Mouse (Mus musculus) cerebellum, postnatal 14 days (tissue): Measurements from ENCODE around the gene Akr1d1.
A peak's percentile ranks its signal among the peaks of the same experiment; 100 is the strongest.

Experiments used
- DNase-seq, 2 experiments: peaks; one replicate each; pipeline ENCODE4 v3.0.0; 2021; ENCODE audit warnings: mixed read lengths in 2 of 2

The Akr1d1 gene

DNA sequence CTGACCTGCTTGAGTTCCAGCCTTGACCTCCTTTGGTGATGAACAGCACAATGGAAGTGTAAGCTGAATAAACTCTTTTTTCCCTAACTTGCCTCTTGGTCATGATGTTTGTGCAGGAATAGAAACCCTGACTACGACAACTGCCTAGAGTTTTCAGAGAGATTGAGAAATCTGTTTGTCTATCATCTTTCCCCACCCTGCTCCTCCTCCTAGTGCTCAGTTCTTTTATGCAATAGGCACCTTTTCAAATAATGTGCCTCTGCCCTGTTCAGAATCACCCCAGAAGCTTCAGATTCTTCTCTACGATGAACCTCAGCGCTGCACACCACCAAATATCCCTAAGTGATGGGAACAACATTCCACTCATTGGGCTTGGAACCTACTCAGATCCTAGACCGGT, at the start of gene Akr1d1:
Gene Akr1d1, plus strand, starts transcription at position 234 of the 400 bp plus-strand sequence.
- DNase-seq = no peak

DNA sequence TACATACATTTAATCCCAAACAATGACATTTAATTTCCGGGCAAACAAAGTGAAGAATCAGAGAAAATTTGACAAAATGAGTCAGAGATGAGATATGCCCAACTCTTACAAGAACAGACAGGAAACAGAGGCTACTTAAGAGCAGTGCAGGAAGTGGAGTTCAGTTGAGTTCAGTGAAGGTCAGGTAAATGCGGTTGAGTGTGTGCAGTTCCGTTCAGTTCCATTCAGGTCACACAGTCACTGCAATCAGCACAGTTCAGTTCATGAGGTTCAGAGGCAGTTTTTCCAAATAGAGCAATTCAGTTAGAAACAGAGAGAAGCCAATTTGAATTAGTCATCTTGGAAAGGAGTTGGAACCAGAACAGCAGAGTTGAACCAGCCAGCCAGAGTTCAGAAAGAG, 48.8 kb upstream of the Akr1d1 start:
- no peak for DNase-seq

DNA sequence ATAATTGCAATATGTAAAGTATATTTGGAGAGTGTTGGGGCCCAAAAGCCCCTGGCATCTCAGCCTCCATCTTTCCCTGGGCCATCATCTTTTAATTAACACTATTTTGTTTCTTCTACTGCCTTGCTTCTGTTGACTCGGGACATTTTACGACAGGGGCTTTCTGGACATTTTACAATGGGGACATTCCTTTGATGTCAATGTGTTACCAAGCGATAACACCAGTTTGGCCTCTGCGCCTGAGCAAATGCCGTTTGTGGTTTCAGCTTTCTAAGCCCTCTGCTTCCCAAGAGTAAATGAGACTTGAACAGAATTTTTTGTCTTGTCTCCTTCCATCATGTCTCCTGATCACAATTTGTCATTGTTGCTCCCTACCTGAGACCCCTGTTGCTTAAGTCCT, 46.7 kb upstream of the Akr1d1 start:
- no peak for DNase-seq

DNA sequence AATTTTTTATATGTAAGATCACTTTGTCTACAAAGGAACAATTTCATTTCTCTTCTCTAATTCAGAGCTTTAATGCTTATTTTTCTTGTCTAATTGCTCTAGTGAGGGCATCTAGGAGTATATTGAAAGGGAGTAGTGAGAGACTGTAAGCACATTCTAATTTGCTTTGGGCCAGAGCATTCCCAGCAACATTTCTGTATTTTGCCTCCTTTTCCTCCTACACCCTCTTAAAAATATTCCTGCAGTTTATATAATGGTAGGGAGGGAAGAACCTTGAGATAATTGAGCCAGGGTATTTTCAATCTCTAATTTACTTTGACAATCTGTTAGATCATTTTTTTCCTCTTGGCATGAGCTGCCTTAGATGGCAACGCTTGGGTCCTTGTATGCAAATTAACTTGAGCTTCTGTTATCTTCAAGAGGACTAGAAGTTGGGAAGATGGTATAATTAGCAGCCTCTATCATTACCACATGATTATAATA, 45.3 kb upstream of the Akr1d1 start:
- DNase-seq = no peak

DNA sequence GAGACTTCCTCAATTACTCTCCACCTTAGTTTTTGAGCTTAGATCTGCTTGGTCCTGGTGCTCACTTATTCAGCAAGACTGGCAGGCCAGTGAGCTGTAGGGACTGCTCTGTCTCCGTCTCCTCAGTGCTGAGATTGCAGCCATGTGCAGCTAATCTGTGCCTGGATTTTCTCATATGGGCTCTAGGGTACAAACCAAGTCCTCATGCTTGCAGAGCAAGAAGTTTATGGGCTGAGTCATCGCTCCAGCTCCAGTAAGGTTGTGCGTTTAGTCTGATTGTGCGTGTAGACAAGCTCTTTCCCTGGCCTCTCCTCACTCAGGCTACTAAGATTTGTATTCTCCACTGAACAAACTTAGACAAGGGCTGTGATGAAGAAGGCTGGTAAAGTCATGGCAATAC, 43.5 kb upstream of the Akr1d1 start:
- no peak for DNase-seq

DNA sequence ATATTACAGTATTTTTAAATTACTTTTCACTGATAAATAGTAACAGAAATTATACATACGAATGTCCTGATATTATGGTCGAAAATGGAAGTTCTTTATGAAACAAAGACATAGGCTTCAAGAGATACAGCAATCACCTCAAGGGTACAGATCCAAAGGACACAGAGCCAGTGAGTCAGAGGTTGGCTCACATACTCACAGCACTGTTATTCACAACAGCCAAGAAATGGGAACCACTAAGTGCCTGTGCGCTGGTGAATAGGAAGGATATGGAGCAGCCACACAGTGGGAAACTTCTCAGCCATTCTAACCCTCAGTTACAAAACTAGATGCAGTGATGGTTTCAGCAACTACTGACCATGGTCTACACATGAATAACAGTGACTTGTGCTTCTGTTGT, 37.7 kb upstream of the Akr1d1 start:
- no peak for DNase-seq

DNA sequence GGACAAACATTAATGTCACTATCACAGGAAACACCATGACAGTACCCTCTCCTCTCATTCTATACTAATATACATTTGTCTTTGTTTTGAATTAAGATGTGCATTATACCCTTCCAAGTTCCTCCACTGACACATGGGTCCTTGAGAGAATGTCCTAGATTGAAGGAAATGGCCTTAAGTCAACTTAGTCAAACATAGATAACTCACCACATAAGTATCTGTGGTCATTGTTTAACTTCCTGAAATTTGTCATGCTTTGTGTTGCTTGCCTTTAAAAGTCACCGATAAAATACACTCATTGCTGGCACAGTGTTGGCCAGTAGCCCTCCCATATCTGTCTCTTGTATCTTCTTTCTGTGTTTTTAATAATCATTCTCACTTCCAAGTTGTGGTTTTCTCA, 35.0 kb upstream of the Akr1d1 start:
- no peak for DNase-seq

DNA sequence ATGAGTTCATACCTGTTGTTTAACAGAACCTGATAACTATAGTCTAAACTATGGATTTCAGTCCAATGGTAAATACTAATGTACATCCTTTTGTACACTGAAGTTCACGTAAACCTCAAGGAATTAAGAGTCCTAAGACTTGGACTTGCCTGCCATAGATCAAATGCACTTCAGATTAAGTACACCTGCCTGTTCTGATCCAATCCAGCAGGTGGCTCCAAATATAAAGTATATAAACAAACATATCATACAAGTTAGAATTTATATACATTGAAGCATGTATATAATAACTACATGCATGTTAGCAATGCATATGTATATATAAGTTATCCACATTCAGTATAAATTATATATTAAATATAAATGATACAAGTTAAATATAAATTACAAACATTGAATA, 33.1 kb upstream of the Akr1d1 start:
- no peak for DNase-seq

DNA sequence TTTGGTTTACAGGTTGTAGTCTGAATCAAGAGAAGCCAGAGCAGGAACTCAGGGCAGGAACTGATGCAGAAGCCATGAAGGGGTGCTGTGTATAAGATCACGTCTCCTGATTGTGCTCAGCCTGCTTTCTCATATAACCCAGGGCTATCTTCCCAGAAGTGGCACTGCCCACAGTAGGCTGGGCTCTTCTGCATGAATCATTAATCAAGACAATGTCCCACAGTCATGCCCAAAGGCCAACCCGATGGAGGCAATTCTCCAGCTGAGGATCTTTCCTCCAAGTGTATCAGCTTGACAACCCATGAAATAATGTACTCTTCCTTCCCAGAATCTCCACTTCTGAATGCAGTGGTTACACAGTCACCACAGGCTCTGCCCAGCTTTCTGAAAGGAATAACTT, 24.4 kb upstream of the Akr1d1 start:
- DNase-seq = no peak

DNA sequence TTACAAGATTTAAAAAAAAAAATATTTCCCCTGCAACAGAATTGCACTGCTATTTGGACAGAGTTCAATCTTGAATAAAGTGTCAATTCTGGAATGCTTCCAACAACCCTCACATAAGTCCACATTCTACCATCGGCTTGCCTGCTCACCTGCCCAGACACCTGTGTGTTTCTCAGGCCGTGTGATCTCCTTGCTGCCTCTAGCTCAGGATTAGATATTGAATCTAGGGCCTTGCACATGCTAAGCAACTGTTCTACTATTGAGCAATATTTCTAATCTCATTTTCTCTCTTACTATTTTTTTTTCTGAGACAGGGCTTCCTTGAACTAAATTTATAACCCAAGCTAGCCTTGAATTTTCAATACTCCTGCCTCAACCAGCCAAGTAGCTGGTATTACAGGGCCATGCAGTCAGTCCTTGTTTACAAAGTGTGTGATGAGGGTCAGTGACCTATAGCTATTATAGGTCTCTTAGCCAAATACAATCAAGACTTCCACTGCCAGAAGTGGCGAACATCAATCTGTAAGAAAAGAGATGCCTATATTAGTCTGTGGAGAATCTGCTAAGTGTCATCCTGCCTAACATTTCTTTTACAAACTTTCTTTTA, 23.0 kb upstream of the Akr1d1 start:
- DNase-seq = no peak

DNA sequence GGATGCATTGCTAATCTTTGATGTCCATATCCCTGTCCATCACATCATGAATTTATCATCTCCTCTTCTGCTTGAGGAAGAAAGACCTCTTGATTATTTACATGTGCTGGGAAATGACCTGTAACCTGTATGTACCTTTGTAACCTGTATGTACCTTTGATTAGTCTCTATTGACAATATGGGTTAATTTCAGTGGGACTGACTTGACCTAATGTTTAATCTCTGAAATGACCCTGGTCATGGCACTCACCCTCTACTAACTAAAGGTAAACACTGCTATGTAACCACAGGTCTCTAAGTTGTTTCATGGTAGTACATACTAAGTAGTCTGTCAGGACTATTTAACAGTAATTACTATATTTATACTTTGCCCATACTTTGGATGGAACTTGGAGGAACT, 19.2 kb upstream of the Akr1d1 start:
- DNase-seq = no peak

DNA sequence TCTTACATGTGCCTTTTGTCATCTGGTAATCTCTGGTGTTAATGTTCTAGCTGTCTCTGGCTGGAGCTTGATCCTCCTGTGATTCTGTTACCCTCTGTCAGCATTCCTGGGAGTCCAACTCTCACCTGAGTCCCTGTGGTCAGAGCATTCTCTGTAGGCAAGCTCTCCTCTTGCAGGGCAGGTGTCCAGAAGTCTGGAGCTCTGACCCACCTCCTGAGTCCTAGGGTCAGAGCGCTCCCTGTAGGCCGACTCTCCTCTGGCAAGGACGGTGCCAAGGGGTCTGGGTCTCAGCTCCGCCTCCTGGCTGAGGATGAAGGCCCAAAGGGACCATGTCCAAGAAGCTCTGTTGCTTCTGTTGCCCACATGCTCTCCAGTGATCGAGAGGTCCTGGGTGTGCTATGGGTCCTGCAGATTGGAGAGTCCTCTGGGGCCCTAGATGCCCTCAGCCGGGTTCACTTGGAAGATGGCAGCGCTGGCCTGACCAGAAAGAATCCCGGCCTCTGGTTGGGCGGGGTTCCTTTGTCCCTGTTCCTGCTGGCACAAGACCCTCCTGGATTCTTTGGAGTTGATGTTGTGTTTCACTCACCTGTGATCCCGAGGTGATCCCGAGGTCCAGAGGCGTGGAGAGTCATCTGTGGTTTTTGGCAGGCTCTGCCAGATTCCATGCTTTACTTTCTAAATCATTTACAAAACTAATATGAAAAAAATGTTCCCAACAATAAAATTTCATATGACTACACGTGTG, 9.2 kb upstream of the Akr1d1 start:
- DNase-seq = no peak

DNA sequence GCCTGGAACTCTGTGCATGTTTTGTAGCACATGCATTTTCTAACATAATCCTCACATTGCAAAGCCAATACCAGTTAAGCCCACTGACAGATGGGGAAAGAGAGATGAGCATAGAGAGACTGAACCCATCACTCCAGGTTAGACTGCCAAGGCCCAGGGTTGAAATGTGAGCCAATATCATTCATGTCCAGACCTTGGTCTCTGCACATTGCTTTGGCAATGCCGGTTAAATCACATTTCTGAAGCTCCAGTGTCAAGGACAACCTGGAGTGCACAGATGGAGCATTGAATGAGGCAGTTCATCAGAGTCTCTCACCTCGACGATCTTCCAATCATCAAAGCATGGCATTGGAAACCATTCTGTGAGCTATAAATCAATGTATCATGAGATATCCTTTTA, 2.1 kb downstream of the Akr1d1 start:
- peak in 1 of 2 experiments; percentile 49 for DNase-seq

DNA sequence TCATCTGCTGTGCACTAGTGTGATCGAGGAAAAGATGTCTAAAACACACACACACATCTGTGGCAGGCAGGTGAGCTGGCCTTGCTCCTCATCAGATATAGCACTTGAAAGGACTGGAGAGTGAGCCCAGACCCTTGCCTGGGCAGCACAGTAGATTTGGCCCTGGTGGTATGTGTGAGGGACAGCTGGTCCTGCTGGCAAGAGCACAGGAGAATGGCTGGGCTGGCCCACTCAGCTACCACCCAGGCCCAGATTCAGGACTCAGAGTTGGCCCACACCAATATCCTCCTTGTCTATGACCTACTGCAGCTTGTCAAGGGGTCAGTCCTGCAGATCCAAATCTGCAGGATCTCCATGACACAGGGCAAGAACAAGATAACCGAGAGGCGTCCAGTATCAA, 6.9 kb downstream of the Akr1d1 start:
- DNase-seq = peak; percentile 50 to 59

DNA sequence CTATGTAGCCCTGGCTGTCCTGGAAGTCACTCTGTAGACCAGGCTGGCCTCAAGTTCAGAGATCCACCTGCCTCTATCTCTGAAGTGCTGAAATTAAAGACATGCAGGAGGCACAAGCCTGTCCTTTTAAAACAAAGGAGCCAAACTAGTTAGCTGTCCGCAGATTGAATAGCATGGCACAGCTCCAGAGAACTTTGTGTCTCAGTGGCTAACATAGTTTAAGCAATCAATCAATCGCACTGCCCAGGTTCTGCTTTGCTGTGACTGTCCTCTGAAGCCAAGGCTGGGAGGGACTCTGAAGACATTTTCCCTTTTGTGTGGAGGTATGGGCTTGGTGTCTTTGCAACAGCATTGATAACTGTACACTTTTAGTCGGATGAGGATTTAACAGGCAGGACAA, 7.8 kb downstream of the Akr1d1 start:
- no peak for DNase-seq

DNA sequence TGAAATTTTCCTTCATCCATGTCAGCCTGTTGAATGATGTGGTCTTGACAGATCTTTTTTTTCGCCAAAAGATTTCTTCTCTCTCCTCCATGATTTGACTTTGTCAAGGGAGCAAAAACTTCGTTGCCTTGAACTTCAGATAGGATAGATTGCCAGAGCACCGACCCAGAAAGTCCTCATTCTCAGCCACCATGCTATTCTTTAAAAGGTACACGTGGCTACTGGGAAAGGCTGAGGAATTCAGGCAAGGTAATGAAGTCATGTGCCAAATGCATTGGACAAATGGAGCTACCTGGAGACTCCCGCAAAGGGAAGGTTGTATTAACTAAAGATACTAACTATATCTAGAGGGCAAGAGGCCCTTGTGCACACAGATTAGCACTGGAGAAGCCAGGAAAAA, 8.8 kb downstream of the Akr1d1 start:
- DNase-seq = no peak

DNA sequence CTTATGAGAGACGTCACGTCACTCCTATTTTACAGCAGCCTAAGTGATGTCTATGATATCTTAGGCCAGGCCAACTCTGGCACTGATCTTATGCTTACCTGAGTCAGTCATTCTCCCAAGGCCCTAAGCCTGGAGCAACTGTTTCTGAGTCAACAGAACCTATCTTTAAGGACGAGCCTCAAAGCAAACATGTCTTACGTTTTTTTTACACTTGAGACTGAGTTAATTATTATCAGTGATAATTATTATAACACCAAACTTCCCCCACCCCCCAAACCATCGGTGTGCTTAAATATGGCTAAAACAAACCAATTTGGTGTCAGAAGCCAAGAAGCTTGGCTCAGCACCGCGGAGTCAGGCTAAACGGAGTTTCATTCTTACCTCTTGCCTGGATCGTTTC, 9.4 kb downstream of the Akr1d1 start:
- DNase-seq = no peak

DNA sequence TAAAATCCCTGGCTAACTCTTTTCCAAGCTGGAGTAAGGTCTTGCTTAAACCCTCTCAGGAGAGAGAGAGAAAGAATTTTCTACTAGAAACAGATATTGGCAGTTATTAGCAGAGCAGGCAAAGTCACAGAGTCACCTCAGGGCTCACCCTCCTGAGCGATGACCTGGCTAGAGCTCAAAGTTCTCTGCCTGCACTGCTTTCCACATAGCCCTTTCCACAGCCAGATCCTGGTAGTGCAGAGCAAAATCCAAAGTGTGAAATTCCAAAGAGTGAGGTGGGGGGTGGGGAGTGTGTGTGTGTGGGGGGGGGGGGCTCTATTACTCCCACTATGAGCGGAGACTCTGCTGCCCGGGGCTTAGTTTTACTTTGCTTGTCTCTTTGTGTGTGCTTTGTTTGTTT, 10.1 kb downstream of the Akr1d1 start:
- no peak for DNase-seq

DNA sequence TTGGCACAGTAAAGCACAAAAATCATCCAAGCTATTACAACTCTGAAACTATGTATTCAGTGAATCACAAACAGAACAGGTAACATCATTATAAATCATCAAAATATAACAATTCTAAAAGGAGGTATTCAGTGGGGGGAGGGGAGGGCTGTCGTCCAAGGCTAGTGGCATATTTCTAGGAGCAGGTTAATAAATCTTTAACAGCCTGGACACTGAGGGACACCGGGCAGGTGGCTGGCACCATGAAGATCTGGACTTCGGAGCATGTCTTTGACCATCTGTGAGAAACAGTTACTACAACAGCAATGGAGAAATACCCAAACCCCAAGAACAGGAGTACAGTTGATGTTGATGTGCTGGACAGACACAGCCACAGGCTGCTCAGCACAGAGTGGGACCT, 11.2 kb downstream of the Akr1d1 start:
- peak in 1 of 2 experiments; percentile 31 for DNase-seq

DNA sequence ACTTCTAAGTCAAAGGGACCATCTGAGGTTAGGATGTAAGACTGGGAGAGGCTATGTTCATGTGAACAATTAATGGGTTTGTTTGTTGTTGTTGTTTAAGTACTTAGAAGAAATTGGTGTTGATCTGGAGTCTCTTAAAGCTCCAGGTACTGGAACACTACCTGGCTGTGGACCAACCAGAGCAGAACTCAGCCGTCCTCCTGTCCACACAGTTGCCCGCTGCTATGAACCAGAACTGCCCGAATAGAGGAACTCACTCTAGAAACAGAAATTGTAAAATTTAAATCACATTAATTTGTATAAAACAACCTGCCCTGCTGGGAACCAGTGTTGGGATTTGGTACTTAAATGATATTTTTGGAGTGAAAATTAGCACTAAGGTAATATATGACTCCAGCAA, 12.2 kb downstream of the Akr1d1 start:
- no peak for DNase-seq

DNA sequence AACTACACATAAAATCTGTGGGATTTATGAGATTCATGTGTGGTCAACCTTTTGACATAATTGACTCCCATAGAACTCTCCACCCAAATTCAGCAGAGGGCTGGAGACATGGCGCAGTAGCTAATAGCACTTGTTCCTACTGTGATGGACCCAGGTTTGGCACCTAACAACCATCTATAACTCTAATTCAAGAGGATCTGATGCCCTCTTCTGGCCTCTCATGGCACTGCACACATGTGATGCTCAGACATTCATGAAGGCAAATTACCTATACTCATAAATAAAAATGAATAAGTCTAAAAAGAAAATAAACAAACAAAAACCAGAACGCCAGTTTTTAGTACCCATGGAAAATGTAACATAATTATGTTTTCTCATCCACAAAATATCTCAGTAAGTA, 22.8 kb downstream of the Akr1d1 start:
- peak; percentile 53 to 66 for DNase-seq

DNA sequence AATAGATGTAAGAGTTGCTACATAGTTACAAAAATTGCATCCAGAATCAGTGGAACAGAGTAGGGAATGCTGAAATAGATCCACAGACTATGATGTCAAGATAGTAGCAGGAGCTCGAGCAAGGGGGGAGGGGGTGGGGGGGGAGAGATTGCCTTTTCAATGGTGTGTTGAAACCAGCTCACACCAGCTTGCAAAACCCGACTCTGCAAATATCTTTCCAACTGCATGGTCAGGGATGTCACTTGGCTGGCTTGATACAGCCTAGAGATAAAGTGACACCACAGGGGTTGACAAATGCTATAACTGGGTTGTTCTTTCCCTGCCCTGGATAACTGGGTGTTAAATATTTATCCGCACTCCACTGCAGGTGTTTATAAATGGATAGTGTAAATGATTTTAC, 24.0 kb downstream of the Akr1d1 start:
- DNase-seq = no peak

DNA sequence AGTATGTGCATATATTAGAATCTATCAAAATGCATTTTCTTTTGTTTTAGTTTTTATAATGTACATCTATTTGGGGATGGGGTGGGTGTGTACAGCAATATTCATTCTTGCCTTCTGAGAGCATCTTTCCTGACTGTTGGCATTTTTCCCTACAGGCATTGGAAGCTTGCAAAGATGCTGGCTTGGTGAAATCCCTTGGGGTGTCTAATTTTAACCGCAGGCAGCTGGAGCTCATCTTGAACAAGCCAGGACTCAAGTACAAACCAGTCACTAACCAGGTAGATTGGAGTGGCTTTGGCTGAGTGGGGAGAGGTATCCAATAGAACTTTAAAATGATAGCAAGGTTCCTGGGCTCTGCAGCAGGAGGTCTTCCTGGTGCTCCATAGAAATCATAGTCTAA, 24.4 kb downstream of the Akr1d1 start:
- peak; percentile 29 to 44 for DNase-seq

DNA sequence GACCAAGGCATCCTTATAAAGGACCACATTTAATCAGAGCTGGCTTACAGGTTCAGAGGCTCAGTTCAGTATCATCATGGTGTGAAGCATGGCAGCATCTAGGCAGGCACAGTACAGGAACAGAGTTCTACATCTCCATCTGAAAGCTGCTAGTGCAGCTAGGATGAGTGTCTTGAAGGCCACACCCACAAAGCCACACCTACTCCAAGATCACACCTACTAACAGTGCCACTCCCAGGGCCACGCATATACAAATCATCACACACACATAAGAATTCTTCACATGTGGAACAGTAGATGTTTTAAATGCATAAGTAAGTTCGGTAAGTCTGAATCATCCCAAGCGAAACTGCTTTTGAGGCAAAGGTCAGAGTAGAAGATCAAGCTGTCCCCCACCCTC, 33.9 kb downstream of the Akr1d1 start:
- no peak for DNase-seq

DNA sequence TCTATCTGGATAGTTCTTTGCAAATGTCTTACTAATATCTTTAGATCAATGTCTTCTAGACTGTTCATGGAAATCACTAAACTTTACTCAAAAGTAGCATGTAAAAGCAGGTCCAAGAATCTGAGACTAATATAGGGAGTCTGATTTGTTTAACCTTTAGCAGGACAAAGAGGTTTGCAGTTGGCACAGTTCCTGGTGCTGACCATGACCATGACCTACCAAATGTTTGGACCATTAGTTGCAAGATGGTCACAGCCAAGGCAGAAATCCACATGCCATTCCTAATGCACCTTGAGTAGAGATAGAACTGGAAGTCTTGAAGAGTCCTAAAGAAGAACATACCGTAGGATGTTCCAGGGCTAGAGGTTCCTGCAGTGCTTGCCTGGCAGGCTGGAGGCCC, 37.4 kb downstream of the Akr1d1 start:
- no peak for DNase-seq
